Mouse (Mus musculus) heart, embryonic 11.5 days (tissue): ENCODE measurements around the gene Dkk1. TPM values are rescaled to one million over a fixed set of nuclear protein-coding genes. Genes with fewer than 3 reads are reported as not detected.
A peak's percentile ranks its signal among the peaks of the same experiment; 100 is the strongest.
"Not testable (repeated sequence)": the region's sequence is repeated elsewhere in the genome, so short reads cannot be mapped to it uniquely, and the experiment has no call there.

Experiments used
- ATAC-seq: fragments of 200-750 bp; cut with Nextera tagmentation; replicated peaks from 2 replicates; pipeline ENCODE4 v1.8.0; 2017; ENCODE audit warnings: moderate library complexity; ENCODE audit not compliant: insufficient number of reproducible peaks, low FRiP score, low TSS enrichment
- H3K27ac ChIP-seq: fragments of 300-500 bp; sonication (generic); 2 replicates; pipeline ENCODE4 v1.5.1; 2014; ENCODE audit warnings: mild to moderate bottlenecking, low read depth, low read length
- H3K27me3 ChIP-seq: fragments of 300-500 bp; sonication (generic); 2 replicates; pipeline ENCODE4 v1.6.1; 2014; ENCODE audit warnings: mild to moderate bottlenecking, low read length, mixed read lengths; ENCODE audit not compliant: control insufficient read depth, insufficient read depth
- H3K36me3 ChIP-seq: fragments of 300-500 bp; sonication (generic); 2 replicates; pipeline ENCODE4 v1.6.1; 2014; ENCODE audit warnings: mild to moderate bottlenecking, low read length, moderate library complexity, mixed read lengths; ENCODE audit not compliant: control insufficient read depth, insufficient read depth
- H3K4me1 ChIP-seq: fragments of 300-500 bp; sonication (generic); 2 replicates; pipeline ENCODE4 v1.6.1; 2014; ENCODE audit warnings: low read length; ENCODE audit not compliant: control insufficient read depth, insufficient read depth
- H3K4me2 ChIP-seq: fragments of 300-500 bp; sonication (generic); 2 replicates; pipeline ENCODE4 v1.6.1; 2014; ENCODE audit warnings: mild to moderate bottlenecking, moderate library complexity
- H3K4me3 ChIP-seq: fragments of 300-500 bp; sonication (generic); 2 replicates; pipeline ENCODE4 v1.5.1; 2014; ENCODE audit warnings: low read depth, low read length
- H3K9ac ChIP-seq: fragments of 300-500 bp; sonication (generic); 2 replicates; pipeline ENCODE4 v1.6.1; 2014; ENCODE audit warnings: mild to moderate bottlenecking, low read depth, low read length, moderate library complexity
- H3K9me3 ChIP-seq: fragments of 300-500 bp; sonication (generic); replicated peaks from 2 replicates; pipeline ENCODE4 v1.6.1; 2016; ENCODE audit warnings: low read length; ENCODE audit not compliant: control insufficient read depth
- WGBS: fragments of 180-500 bp; shearing (Covaris S2); extraction: QIAGEN DNeasy Blood & Tissue Kit; methylation state at CpG from one replicate; pipeline ENCODE4 v1.1.7; 2014; ENCODE audit not compliant: insufficient replicate concordance; 5-methylcytosine and 5-hydroxymethylcytosine counted together
- polyA plus RNA-seq: library from polyadenylated mRNA; unstranded; fragments of >200 nt; fragmentation: Nextera tagmentation; extraction: Ambion mirVana; gene quantifications from 2 replicates; pipeline ENCODE4 v1.2.1, GENCODE M21; 2014

Gene Dkk1
- polyA plus RNA-seq, 1 experiment from 2014 or later = 3.1 TPM

GRCm38 (mm10) chr19:30549854-30550647 is 586 bp upstream of the Dkk1 start:
- WGBS = 1% methylated on average over 17 of the region's 17 CpGs
- peak overlapping the region; percentile 48 for H3K4me3 ChIP-seq

GRCm38 (mm10) chr19:30548411-30549043 is 938 bp downstream of the Dkk1 start:
- Histone ChIP-seq H3K4me2 (peak overlapping the region; percentile 79), H3K27ac (no peak overlapping the region), H3K36me3 (no peaks in the 10 kb centered on the region), H3K27me3 (peaks cover 19% of the 10 kb centered on the region), H3K4me1 (peaks cover 15% of the 10 kb centered on the region), H3K4me3 (peak overlapping the region; percentile 48), H3K9me3 (no peaks in the 10 kb centered on the region), H3K9ac (no peak overlapping the region)
- no peak for ATAC-seq
- under 1% methylated on average over 23 of the region's 23 CpGs for WGBS

More at GRCm38 (mm10) chr19:30549854-30550647, 586 bp upstream of the Dkk1 start:
- H3K4me2 ChIP-seq = peak overlapping the region; percentile 79
- H3K36me3 ChIP-seq = no peaks in the 10 kb centered on the region
- no peaks in the 10 kb centered on the region for H3K9me3 ChIP-seq
- H3K27ac ChIP-seq = no peak overlapping the region
- no peak overlapping the region for H3K9ac ChIP-seq
- H3K4me1 ChIP-seq = peaks cover 15% of the 10 kb centered on the region
- H3K27me3 ChIP-seq = peaks cover 19% of the 10 kb centered on the region
- ATAC-seq = no peak

GRCm38 (mm10) chr19:30539365-30539941 is 10.0 kb downstream of the Dkk1 start:
- Histone ChIP-seq H3K4me3 (peak overlapping the region; percentile 48), H3K4me2 (peak overlapping the region; percentile 64), H3K9ac (0 out of 2 replicates have a peak overlapping the region, but pooled peaks have one; percentile 22)
- not testable (repeated sequence) for H3K36me3 ChIP-seq, H3K27me3 ChIP-seq, H3K27ac ChIP-seq, ATAC-seq, H3K9me3 ChIP-seq, H3K4me1 ChIP-seq
- WGBS = 2% methylated on average over 43 of the region's 44 CpGs

- Histone ChIP-seq H3K27me3 (no peaks in the 10 kb centered on the region), H3K9ac (no peak overlapping the region), H3K4me1 (no peaks in the 10 kb centered on the region), H3K9me3 (no peaks in the 10 kb centered on the region), H3K4me3 (no peak overlapping the region), H3K27ac (no peak overlapping the region), H3K4me2 (no peak overlapping the region), H3K36me3 (no peaks in the 10 kb centered on the region)
- WGBS = 55% methylated on average over 6 of the region's 6 CpGs
- ATAC-seq = no peak
Observed at GRCm38 (mm10) chr19:30516771-30517170, 32.7 kb downstream of the Dkk1 start.

GRCm38 (mm10) chr19:30510481-30510880 is 39.0 kb downstream of the Dkk1 start:
- Histone ChIP-seq H3K4me1 (no peaks in the 10 kb centered on the region), H3K4me2 (no peak overlapping the region), H3K9me3 (no peaks in the 10 kb centered on the region), H3K4me3 (no peak overlapping the region), H3K27ac (no peak overlapping the region), H3K27me3 (no peaks in the 10 kb centered on the region), H3K36me3 (no peaks in the 10 kb centered on the region), H3K9ac (no peak overlapping the region)
- no peak for ATAC-seq
- WGBS = 72% methylated on average over 4 of the region's 4 CpGs

GRCm38 (mm10) chr19:30505497-30505896 is 44.0 kb downstream of the Dkk1 start:
- Histone ChIP-seq H3K9me3 (no peaks in the 10 kb centered on the region), H3K9ac (no peak overlapping the region), H3K4me2 (no peak overlapping the region), H3K4me3 (no peak overlapping the region), H3K36me3 (no peaks in the 10 kb centered on the region), H3K27ac (no peak overlapping the region), H3K4me1 (no peaks in the 10 kb centered on the region), H3K27me3 (no peaks in the 10 kb centered on the region)
- WGBS = 42% methylated on average over 5 of the region's 5 CpGs
- no peak for ATAC-seq
